Mouse (Mus musculus): ENCODE results near the gene Zcchc8. TPM values are rescaled to one million over a fixed set of nuclear protein-coding genes. Genes with fewer than 3 reads are reported as not detected.
A peak's percentile ranks its signal among the peaks of the same experiment; 100 is the strongest.

Gene Zcchc8
- polyA plus RNA-seq, 1 experiment from 2014 or later = 69.3 TPM

DNA sequence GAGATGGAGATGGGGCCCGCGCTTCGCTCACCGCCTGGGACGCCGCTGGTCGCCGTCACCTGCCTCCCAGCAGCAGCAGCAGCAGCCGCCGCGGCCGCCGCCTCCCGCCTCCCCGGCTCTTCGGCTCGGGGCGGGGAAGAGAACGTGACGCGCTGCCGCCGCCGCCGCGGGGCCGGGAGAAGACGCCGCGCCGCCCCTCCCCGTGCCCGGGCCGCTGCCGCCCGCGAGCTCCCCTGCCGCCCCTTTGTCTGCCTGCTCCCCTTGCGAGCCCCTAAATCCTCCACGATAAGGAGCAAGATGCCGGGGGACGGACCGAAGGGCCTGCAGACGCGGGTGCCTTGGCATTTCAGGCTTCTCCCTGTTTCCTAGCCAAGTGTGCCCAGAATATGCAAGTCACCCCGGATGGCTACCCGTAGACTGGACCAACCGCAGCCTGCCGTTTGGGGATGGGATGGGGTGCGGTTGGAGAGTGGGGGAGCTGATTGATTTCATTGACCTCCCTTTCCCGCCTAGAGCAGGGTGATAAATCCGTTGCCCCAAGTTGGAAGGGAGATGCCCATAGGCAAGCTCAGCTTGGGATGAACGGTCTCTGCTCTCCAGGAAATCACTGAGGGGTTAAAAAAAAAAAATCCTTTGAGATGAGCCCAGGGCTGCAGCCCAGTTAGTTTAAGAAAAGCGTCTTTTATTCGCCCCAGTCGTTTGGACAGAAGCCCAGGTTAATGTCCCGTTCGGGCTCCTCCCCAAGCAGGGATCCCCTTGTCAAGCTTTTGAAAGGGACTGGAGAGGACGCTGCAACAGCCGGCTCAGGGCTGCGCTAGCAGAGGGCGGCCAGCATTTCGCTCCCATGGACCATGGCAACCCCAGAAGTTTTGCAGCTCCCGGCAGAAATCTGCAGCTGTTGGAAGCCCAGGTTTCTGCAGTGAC lies 36.4 kb downstream of the Zcchc8 start, which contains the start of gene Clip1:
Clip1 (minus strand) TSS at position 398 of the 924 bp plus-strand sequence.
- under 1% methylated on average over 48 of the region's 64 CpGs for WGBS
- H3K4me1 ChIP-seq (ENCODE audit: insufficient read depth, low read length) = peaks cover 22% of the 10 kb centered on the region
- H3K4me2 ChIP-seq (replicated peaks; ENCODE audit: low read depth, low read length) = peak within 1 kb of the TSS; percentile 86
- H3K4me3 ChIP-seq (ENCODE audit: low read length) = peak within 1 kb of the TSS; percentile 86
- H3K27me3 ChIP-seq (ENCODE audit: insufficient read depth, low read length) = no peaks in the 10 kb centered on the region
- no peaks in the 10 kb centered on the region for H3K36me3 ChIP-seq (ENCODE audit: insufficient read depth, low read length)
- peak; percentile 62 for ATAC-seq (ENCODE audit: low FRiP score, low TSS enrichment)
- H3K9me3 ChIP-seq (ENCODE audit: low read length) = no peaks in the 10 kb centered on the region
- peak within 1 kb of the TSS; percentile 86 for H3K27ac ChIP-seq (ENCODE audit: low read length)
- peak within 1 kb of the TSS; percentile 97 for H3K9ac ChIP-seq (replicated peaks; ENCODE audit: low read length)

DNA sequence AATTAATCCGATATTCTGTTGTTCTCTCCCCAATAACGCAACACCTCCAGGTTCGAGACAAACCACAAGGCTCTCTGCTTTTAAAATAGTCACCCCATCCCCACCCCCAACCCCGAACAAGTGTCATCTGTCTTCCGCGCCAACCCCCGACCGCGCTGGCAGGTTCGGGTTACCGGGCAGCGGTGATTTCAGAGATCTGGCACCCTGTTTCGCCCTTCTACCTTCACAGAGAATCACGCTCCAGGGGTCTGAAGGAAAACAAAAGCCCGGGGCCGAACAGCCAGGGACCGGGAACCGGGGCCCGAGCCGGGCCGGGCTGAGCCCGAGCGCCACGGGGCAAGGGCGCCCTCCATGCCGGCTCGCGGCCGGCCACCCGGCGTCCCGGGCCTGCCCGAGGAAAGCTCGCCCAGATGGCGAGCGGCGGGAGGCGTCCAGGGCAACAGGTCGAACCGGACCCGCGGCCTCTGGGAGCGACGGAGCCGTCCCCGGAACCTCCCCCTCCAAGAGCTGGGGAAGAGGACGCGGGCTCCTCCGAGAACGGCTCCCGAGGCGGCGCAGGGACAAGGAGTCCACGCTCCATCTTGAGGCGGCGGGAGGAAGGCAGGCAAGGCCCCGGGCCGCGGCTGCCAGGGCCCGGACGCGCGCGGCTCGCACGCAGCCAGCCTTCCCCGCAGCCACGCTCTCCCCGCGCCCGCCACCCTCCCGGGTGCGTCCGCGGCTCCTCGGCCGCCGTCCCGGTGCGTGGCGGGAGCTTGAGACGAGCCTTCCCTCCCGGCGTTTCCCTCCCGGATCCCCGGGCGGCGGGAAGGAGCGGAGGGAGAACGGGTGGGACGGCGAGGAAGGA lies 37.3 kb downstream of the Zcchc8 start:
- peak overlapping the region; percentile 86 for H3K4me2 ChIP-seq (replicated peaks; ENCODE audit: low read depth, low read length)
- H3K27me3 ChIP-seq (ENCODE audit: insufficient read depth, low read length) = no peaks in the 10 kb centered on the region
- no peaks in the 10 kb centered on the region for H3K9me3 ChIP-seq (ENCODE audit: low read length)
- no peaks in the 10 kb centered on the region for H3K36me3 ChIP-seq (ENCODE audit: insufficient read depth, low read length)
- peak overlapping the region; percentile 86 for H3K27ac ChIP-seq (ENCODE audit: low read length)
- under 1% methylated on average over 73 of the region's 92 CpGs for whole genome bisulfite sequencing
- H3K9ac ChIP-seq (replicated peaks; ENCODE audit: low read length) = peak overlapping the region; percentile 97
- H3K4me1 ChIP-seq (ENCODE audit: insufficient read depth, low read length) = peaks cover 23% of the 10 kb centered on the region
- ATAC-seq (ENCODE audit: low FRiP score, low TSS enrichment) = peak; percentile 80
- peak overlapping the region; percentile 86 for H3K4me3 ChIP-seq (ENCODE audit: low read length)

DNA sequence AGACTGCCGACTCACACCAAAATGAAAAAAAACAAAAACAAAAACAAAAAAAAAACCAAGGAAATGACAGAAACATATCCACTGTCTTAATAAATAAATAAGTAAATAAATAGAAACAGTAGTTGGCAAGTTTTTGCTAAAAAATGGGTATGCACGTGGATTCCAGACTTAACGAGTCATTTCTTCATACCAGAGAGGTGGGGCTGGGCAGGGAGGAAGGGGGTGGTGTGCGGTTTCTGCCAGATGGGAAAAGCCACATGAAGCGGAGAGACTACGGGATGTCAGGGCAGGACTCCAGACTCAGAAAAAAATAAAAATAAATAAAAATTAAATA lies 37.9 kb downstream of the Zcchc8 start:
- H3K9me3 ChIP-seq (ENCODE audit: low read length) = no peaks in the 10 kb centered on the region
- no peaks in the 10 kb centered on the region for H3K27me3 ChIP-seq (ENCODE audit: insufficient read depth, low read length)
- 0 out of 2 replicates have a peak overlapping the region, but pooled peaks have one; percentile 86 for H3K27ac ChIP-seq (ENCODE audit: low read length)
- H3K4me1 ChIP-seq (ENCODE audit: insufficient read depth, low read length) = peaks cover 23% of the 10 kb centered on the region
- H3K9ac ChIP-seq (replicated peaks; ENCODE audit: low read length) = peak overlapping the region; percentile 97
- WGBS = 3% methylated on average over 6 of the region's 6 CpGs
- peak overlapping the region; percentile 86 for H3K4me2 ChIP-seq (replicated peaks; ENCODE audit: low read depth, low read length)
- no peaks in the 10 kb centered on the region for H3K36me3 ChIP-seq (ENCODE audit: insufficient read depth, low read length)
- peak overlapping the region; percentile 86 for H3K4me3 ChIP-seq (ENCODE audit: low read length)
- peak; percentile 14; the same call in 1 of the 2 replicates for ATAC-seq (ENCODE audit: low FRiP score, low TSS enrichment)

DNA sequence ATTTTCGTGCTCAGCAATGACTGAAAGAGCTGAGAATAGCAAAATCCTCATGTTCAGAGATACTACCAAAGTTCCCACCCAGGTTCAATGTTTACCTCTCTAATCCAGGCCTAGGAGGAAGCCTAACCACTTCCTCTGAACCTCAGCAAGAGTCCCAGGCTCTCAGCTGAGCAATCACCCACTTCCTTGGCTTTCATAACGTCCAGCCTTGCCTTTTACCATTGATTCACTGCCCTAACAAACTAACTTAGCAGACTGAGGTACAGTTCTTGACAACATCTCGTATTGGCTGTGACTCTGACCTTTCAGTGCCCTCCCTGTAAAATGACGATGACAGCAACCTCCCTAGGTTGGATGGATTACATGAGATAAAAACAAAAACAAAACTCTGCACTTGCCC lies 38.5 kb downstream of the Zcchc8 start:
- Histone ChIP-seq H3K4me2 (replicated peaks; ENCODE audit: low read depth, low read length) (peak overlapping the region; percentile 86), H3K9ac (replicated peaks; ENCODE audit: low read length) (peak overlapping the region; percentile 14; the same call in 1 of the 2 replicates), H3K9me3 (ENCODE audit: low read length) (no peaks in the 10 kb centered on the region), H3K4me1 (ENCODE audit: insufficient read depth, low read length) (peaks cover 23% of the 10 kb centered on the region), H3K27ac (ENCODE audit: low read length) (peak overlapping the region; percentile 48; the same call in 1 of the 2 replicates), H3K27me3 (ENCODE audit: insufficient read depth, low read length) (no peaks in the 10 kb centered on the region), H3K4me3 (ENCODE audit: low read length) (peak overlapping the region; percentile 86), H3K36me3 (ENCODE audit: insufficient read depth, low read length) (no peaks in the 10 kb centered on the region)
- no peak for ATAC-seq (ENCODE audit: low FRiP score, low TSS enrichment)
- WGBS = 33% methylated on average over 4 of the region's 4 CpGs

- H3K9ac ChIP-seq (replicated peaks; ENCODE audit: low read length) = no peak overlapping the region
- peaks cover 22% of the 10 kb centered on the region for H3K4me1 ChIP-seq (ENCODE audit: insufficient read depth, low read length)
- no peaks in the 10 kb centered on the region for H3K27me3 ChIP-seq (ENCODE audit: insufficient read depth, low read length)
- H3K4me2 ChIP-seq (replicated peaks; ENCODE audit: low read depth, low read length) = no peak overlapping the region
- no peaks in the 10 kb centered on the region for H3K9me3 ChIP-seq (ENCODE audit: low read length)
- H3K4me3 ChIP-seq (ENCODE audit: low read length) = no peak overlapping the region
- WGBS = 44% methylated on average over 5 of the region's 5 CpGs
- H3K27ac ChIP-seq (ENCODE audit: low read length) = no peak overlapping the region; the same call in 1 of the 2 replicates
- ATAC-seq (ENCODE audit: low FRiP score, low TSS enrichment) = no peak
- H3K36me3 ChIP-seq (ENCODE audit: insufficient read depth, low read length) = no peaks in the 10 kb centered on the region
Observed at GRCm38 (mm10) chr5:123679546-123680263, 41.2 kb downstream of the Zcchc8 start.

DNA sequence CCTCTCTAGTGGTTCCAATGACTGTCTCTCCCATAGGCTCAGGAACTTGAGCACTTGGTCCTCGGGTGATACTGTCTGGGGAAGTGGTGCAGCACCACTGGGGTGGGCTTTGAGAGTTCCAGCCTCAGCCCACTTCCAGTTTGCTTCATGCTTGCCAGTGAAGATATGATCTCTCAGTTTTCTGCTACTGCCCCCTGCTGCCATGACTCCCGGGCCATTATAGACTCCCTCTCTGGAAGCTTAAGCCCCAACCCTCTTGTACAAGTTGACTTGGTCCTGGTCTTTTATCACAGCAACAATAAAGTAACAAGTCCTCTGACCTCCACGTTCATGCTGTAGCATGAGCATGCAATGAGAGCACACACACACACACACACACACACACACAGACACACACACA lies 41.8 kb downstream of the Zcchc8 start:
- Histone ChIP-seq H3K9me3 (ENCODE audit: low read length) (no peaks in the 10 kb centered on the region), H3K4me1 (ENCODE audit: insufficient read depth, low read length) (peaks cover 21% of the 10 kb centered on the region), H3K4me2 (replicated peaks; ENCODE audit: low read depth, low read length) (no peak overlapping the region), H3K36me3 (ENCODE audit: insufficient read depth, low read length) (no peaks in the 10 kb centered on the region), H3K27ac (ENCODE audit: low read length) (no peak overlapping the region), H3K27me3 (ENCODE audit: insufficient read depth, low read length) (no peaks in the 10 kb centered on the region), H3K4me3 (ENCODE audit: low read length) (no peak overlapping the region), H3K9ac (replicated peaks; ENCODE audit: low read length) (no peak overlapping the region)
- 68% methylated on average over 3 of the region's 3 CpGs for WGBS
- no peak for ATAC-seq (ENCODE audit: low FRiP score, low TSS enrichment)

DNA sequence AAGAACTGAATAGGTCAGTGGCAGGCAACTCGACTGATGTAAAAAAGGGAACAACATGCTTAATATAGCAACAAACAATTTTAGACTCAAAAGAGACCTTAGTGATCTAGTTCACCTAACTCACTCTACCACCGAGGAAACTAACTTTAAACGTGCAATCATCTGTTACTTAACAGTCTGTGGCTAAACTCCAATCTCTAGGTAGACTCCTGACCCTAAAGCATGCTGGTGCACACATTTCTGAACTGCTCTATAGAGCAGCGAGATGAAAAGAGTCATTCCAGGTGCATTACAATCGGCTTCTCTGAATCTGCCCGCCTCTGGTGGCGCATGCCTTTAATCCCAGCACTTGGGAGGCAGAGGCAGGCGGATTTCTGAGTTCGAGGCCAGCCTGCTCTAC lies 45.2 kb downstream of the Zcchc8 start:
- WGBS = 80% methylated on average over 9 of the region's 9 CpGs
- no peak overlapping the region for H3K4me2 ChIP-seq (replicated peaks; ENCODE audit: low read depth, low read length)
- H3K9me3 ChIP-seq (ENCODE audit: low read length) = no peaks in the 10 kb centered on the region
- peaks cover 17% of the 10 kb centered on the region for H3K4me1 ChIP-seq (ENCODE audit: insufficient read depth, low read length)
- no peak overlapping the region for H3K27ac ChIP-seq (ENCODE audit: low read length)
- H3K4me3 ChIP-seq (ENCODE audit: low read length) = no peak overlapping the region
- no peaks in the 10 kb centered on the region for H3K36me3 ChIP-seq (ENCODE audit: insufficient read depth, low read length)
- no peak for ATAC-seq (ENCODE audit: low FRiP score, low TSS enrichment)
- H3K27me3 ChIP-seq (ENCODE audit: insufficient read depth, low read length) = no peaks in the 10 kb centered on the region
- H3K9ac ChIP-seq (replicated peaks; ENCODE audit: low read length) = no peak overlapping the region

GRCm38 (mm10) chr5:123675221-123675620 lies 45.7 kb downstream of the Zcchc8 start:
- H3K4me2 ChIP-seq (replicated peaks; ENCODE audit: low read depth, low read length) = no peak overlapping the region
- 12% methylated on average over 3 of the region's 3 CpGs for WGBS
- no peak overlapping the region for H3K4me3 ChIP-seq (ENCODE audit: low read length)
- no peaks in the 10 kb centered on the region for H3K36me3 ChIP-seq (ENCODE audit: insufficient read depth, low read length)
- H3K27me3 ChIP-seq (ENCODE audit: insufficient read depth, low read length) = no peaks in the 10 kb centered on the region
- no peak overlapping the region for H3K9ac ChIP-seq (replicated peaks; ENCODE audit: low read length)
- ATAC-seq (ENCODE audit: low FRiP score, low TSS enrichment) = no peak
- H3K9me3 ChIP-seq (ENCODE audit: low read length) = no peaks in the 10 kb centered on the region
- H3K4me1 ChIP-seq (ENCODE audit: insufficient read depth, low read length) = peaks cover 21% of the 10 kb centered on the region
- no peak overlapping the region for H3K27ac ChIP-seq (ENCODE audit: low read length)

DNA sequence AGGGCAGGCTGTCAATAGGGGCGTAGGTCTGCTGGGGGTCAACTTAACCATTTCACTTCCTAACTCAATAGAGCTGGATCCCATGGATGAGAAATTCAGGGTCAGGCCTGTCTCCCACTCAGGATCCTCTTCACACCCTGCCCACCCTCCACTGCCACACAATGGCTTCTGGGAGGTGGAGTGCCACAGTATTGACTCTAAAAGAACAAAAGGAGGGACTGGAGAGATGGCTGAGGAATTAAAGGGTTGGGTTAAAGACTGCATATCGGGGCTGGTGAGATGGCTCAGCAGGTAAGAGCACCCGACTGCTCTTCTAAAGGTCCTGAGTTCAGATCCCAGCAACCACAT lies 49.5 kb downstream of the Zcchc8 start:
- no peak for ATAC-seq (ENCODE audit: low FRiP score, low TSS enrichment)
- Histone ChIP-seq H3K27me3 (ENCODE audit: insufficient read depth, low read length) (no peaks in the 10 kb centered on the region), H3K9me3 (ENCODE audit: low read length) (no peaks in the 10 kb centered on the region), H3K4me2 (replicated peaks; ENCODE audit: low read depth, low read length) (0 out of 2 replicates have a peak overlapping the region, but pooled peaks have one; percentile 28), H3K27ac (ENCODE audit: low read length) (no peak overlapping the region), H3K4me3 (ENCODE audit: low read length) (no peak overlapping the region), H3K4me1 (ENCODE audit: insufficient read depth, low read length) (peaks cover 21% of the 10 kb centered on the region), H3K9ac (replicated peaks; ENCODE audit: low read length) (no peak overlapping the region), H3K36me3 (ENCODE audit: insufficient read depth, low read length) (no peaks in the 10 kb centered on the region)
- WGBS = 72% methylated on average over 3 of the region's 3 CpGs

Measured in kidney, embryonic 16.5 days (tissue).